Mouse (Mus musculus) right cerebral cortex, postnatal 4 days (tissue): ENCODE results near the gene Fam98b.

Experiments used
- DNase-seq: peaks from one replicate; pipeline ENCODE4 v3.0.0-alpha.2; 2022

Fam98b gene

DNA sequence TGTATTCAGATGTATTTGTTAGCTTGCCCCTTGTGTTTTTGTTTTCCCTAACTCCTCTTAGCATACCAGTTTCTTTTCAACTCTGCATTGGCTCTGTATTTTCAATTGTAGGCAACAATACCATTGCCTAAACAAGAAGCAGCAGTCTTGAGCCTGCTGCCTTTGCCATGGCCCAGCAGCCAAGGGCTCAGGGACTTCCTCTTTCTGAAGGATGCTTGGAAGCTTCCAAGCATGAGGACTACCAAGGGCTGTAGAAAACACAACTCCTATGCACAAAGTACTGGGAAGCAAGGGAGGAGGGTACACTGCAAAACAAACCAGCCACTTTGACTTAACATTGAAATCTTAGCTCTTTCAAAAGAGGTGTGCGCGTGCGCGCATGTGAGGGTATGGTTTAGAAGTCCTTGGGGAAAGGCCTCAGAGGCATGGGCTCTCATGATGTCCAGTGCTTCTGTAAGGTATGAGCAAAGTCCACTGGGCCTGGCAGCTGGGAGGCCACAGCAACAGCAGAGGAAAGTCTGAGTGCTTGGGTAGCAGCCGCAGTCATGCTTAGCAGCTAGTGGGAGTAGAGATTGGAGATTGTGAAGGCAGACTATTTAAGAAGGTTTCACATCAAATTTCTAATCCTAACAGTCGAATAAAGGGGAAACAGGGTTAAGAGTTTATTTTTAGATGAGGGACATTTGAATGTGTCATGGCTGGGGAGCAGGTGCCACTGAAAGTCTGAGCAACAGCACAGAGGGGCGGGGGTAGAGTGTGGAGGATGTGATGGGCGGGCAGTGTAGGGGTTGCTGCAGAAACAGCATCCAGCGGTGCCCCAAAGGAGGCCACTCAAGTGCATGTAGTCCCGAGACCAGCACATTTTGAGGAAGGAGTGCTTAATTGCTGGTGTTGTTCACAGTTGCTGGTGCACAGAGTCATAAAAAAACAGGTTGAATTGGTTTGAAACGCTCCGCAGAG is 54.1 kb downstream of the Fam98b start:
- no peak for DNase-seq

GRCm38 (mm10) chr2:117304941-117305340 is 55.4 kb downstream of the Fam98b start:
- DNase-seq: no peak

DNA sequence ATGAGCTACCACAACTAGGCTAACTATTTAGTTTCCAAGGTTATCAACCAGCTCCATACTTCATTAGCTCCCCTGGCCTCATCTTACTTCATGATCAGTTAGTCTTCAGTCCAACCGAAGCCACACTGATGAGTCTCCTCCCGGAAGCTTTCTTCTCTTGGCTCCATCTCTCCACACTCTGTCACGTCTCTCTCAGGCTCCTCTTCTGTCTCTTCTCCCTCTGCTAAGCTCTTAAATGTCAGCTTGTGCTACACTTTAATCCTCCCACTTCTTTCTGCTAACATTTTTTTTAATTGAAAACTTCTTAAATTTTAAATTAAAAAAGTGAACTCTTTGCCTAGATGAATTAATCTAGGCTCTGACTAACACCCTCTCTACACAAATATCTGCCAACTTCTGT is 58.4 kb downstream of the Fam98b start:
- no peak for DNase-seq

GRCm38 (mm10) chr2:117309046-117309445 is 59.5 kb downstream of the Fam98b start:
- no peak for DNase-seq

DNA sequence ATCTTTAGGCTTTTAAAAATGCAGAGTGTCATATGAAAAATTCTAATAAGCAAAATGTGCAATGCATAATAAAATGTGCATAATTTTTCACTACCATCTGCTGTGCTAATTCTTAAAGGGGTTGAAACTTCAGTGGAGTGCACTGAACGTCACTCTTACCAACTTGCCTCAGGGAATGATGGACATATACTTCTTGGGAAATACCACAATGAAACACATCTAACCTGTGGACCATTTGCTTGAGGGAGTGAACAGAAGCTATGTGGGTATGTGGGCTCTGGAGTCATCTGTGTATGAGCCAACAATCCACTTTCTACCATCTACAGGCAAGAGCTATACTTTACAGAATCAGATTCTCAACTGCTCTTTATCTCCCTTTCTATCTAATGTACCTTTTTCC is 61.8 kb downstream of the Fam98b start:
- no peak for DNase-seq

DNA sequence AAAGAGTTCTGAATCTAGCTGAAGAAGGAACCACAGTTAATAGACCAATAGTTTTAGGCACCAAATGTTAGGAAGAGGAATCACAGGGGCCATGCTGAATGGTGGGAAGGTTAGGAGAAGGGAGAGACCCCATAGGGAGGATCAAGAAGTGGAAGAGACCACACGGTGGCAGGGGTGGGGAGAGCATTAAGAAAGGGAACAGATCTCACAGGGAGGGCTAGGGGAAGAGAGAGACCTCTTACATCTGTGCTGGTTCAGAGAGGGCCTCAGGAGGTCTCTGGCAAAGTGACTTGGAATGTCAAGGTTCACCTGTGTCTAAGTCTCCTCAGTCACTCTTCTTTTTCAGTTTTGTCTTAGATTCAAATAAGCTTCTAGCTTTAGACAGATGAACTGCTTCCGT is 62.5 kb downstream of the Fam98b start:
- DNase-seq: no peak

DNA sequence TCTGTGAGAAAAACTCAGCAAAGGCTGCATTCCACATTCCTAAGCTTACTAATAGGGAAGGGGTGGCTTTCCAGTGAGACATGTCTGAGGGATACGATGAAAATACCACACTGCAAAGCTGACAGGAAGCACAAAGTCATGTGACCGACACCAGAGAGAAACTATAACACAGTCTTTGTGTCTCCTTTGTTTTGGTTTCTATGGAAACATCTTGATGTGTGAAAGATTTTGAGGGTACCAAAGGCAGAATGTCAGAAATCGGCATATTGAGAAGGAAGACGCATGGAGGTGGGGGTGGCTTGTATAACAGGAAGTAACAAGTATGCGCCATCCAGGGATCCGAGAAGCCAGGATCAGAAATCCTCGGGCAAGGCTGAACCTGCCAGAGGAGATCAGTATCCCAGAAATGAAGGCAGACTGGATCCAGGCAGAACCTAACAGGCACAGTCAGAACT is 62.9 kb downstream of the Fam98b start:
- peak; percentile 21 for DNase-seq

- no peak for DNase-seq
These were observed 64.2 kb downstream of the Fam98b start for GRCm38 (mm10) chr2:117313586-117314235.

GRCm38 (mm10) chr2:117318991-117319390 is 69.5 kb downstream of the Fam98b start:
- DNase-seq: no peak
